Mouse (Mus musculus): ENCODE data around the gene Pom121. TPM values are rescaled to one million over a fixed set of nuclear protein-coding genes. Genes with fewer than 3 reads are reported as not detected.

Pom121 gene
- polyA plus RNA-seq, 1 experiment from 2014 or later: 27.2 TPM

DNA sequence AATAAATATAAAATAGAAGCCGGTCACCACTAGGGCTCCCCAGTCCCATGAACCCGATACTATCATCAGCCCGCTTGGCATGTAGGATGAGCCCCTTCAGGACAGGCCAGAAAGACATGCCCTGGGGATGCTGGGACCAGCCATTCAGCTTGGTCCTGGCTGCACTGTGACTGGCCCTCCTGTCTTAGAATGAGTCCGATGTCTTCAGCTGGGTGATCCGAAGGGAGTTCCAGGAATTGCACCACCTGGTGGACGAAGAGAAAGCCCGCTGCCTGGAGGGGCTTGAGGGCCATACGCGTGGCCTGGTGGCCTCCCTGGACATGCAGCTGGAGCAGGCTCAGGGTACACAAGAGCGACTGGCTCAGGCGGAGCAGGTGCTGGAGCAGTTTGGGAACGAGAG lies 30.8 kb downstream of the Pom121 start:
- Histone ChIP-seq H3K4me3 (ENCODE audit: low read depth, low read length) (no peak overlapping the region), H3K9ac (ENCODE audit: low read length) (no peak overlapping the region), H3K4me2 (ENCODE audit: low read depth, low read length, severe bottlenecking) (no peak overlapping the region), H3K36me3 (ENCODE audit: control insufficient read depth, insufficient read depth, low read length) (no peaks in the 10 kb centered on the region), H3K4me1 (replicated peaks; ENCODE audit: control insufficient read depth, insufficient read depth, low read length) (no peaks in the 10 kb centered on the region), H3K9me3 (ENCODE audit: control insufficient read depth, low read length) (no peaks in the 10 kb centered on the region), H3K27ac (ENCODE audit: low read depth, low read length) (no peak overlapping the region), H3K27me3 (ENCODE audit: control insufficient read depth, insufficient read depth, low read length) (no peaks in the 10 kb centered on the region)
- ATAC-seq (replicated peaks; ENCODE audit: low FRiP score): 0 out of 2 replicates have a peak, but pooled peaks have one; percentile 39
- DNase-seq (ENCODE audit: low spot score): peak; percentile 78
- WGBS: 32% methylated on average over 12 of the region's 12 CpGs

- Histone ChIP-seq H3K9ac (ENCODE audit: low read length) (no peak overlapping the region), H3K36me3 (ENCODE audit: control insufficient read depth, insufficient read depth, low read length) (no peaks in the 10 kb centered on the region), H3K4me2 (ENCODE audit: low read depth, low read length, severe bottlenecking) (no peak overlapping the region), H3K4me3 (ENCODE audit: low read depth, low read length) (no peak overlapping the region), H3K9me3 (ENCODE audit: control insufficient read depth, low read length) (0 out of 2 replicates have a peak, but pooled peaks cover 2% of the 10 kb centered on the region), H3K27ac (ENCODE audit: low read depth, low read length) (no peak overlapping the region), H3K4me1 (replicated peaks; ENCODE audit: control insufficient read depth, insufficient read depth, low read length) (no peaks in the 10 kb centered on the region), H3K27me3 (ENCODE audit: control insufficient read depth, insufficient read depth, low read length) (no peaks in the 10 kb centered on the region)
- WGBS: 85% methylated on average over 3 of the region's 3 CpGs
- ATAC-seq (replicated peaks; ENCODE audit: low FRiP score) (no peak), DNase-seq (ENCODE audit: low spot score) (no peak)
Observed at GRCm38 (mm10) chr5:135362572-135362971, 31.8 kb downstream of the Pom121 start.

- no peaks in the 10 kb centered on the region for H3K4me1 ChIP-seq (replicated peaks; ENCODE audit: control insufficient read depth, insufficient read depth, low read length)
- H3K27me3 ChIP-seq (ENCODE audit: control insufficient read depth, insufficient read depth, low read length): no peaks in the 10 kb centered on the region
- 0 out of 2 replicates have a peak, but pooled peaks cover 2% of the 10 kb centered on the region for H3K9me3 ChIP-seq (ENCODE audit: control insufficient read depth, low read length)
- no peak overlapping the region for H3K4me3 ChIP-seq (ENCODE audit: low read depth, low read length)
- DNase-seq (ENCODE audit: low spot score): no peak
- no peaks in the 10 kb centered on the region for H3K36me3 ChIP-seq (ENCODE audit: control insufficient read depth, insufficient read depth, low read length)
- WGBS: 89% methylated on average over 2 of the region's 2 CpGs
- ATAC-seq (replicated peaks; ENCODE audit: low FRiP score): no peak
- no peak overlapping the region for H3K4me2 ChIP-seq (ENCODE audit: low read depth, low read length, severe bottlenecking)
- no peak overlapping the region for H3K27ac ChIP-seq (ENCODE audit: low read depth, low read length)
- H3K9ac ChIP-seq (ENCODE audit: low read length): no peak overlapping the region
Observed at GRCm38 (mm10) chr5:135359772-135360171, 34.6 kb downstream of the Pom121 start.

DNA sequence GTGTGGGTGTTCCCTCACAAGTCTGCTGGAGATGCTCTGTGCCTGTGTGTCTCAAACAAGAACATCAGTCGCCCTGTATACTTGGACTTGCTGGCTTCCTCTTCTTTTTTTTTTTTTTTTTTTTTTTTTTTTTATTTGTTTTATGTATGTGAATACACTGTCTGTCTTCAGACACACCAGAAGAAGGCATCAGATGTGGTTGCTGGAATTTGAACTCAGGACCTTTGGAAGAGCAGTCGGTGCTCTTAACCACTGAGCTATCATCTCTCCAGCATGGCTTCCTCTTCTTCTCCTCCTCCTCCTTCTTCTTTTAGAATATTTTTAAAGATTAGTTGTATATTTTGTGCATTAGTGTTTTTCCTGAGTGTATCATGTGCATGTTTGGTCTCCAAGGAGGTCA lies 36.8 kb downstream of the Pom121 start:
- no peak overlapping the region for H3K9ac ChIP-seq (ENCODE audit: low read length)
- no peak overlapping the region for H3K4me3 ChIP-seq (ENCODE audit: low read depth, low read length)
- H3K4me1 ChIP-seq (replicated peaks; ENCODE audit: control insufficient read depth, insufficient read depth, low read length): no peaks in the 10 kb centered on the region
- no peak overlapping the region for H3K27ac ChIP-seq (ENCODE audit: low read depth, low read length)
- H3K4me2 ChIP-seq (ENCODE audit: low read depth, low read length, severe bottlenecking): no peak overlapping the region
- H3K36me3 ChIP-seq (ENCODE audit: control insufficient read depth, insufficient read depth, low read length): no peaks in the 10 kb centered on the region
- DNase-seq (ENCODE audit: low spot score) (no peak), ATAC-seq (replicated peaks; ENCODE audit: low FRiP score) (no peak)
- H3K9me3 ChIP-seq (ENCODE audit: control insufficient read depth, low read length): 0 out of 2 replicates have a peak, but pooled peaks cover 2% of the 10 kb centered on the region
- no peaks in the 10 kb centered on the region for H3K27me3 ChIP-seq (ENCODE audit: control insufficient read depth, insufficient read depth, low read length)
- WGBS: 96% methylated on average over 2 of the region's 2 CpGs

DNA sequence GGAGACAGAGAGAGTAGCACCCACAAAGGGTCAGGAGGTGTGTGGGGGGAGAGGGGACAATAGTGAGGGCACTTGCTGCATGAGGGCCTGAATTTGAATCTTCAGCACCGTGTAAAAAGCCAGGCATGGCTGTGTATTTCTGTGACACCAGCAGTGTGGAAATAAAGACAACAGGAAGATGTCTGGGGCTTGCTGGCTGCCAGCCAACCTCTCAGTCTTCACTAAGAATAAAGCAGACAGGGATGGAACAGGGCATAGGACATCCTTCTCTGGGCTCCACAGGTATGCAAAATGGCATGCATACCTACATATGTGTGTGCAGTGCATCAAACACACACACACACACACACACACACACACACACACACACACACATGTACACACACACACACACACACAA lies 38.3 kb downstream of the Pom121 start:
- 56% methylated on average over 1 of the region's 1 CpGs for WGBS
- DNase-seq (ENCODE audit: low spot score): no peak
- no peaks in the 10 kb centered on the region for H3K4me1 ChIP-seq (replicated peaks; ENCODE audit: control insufficient read depth, insufficient read depth, low read length)

DNA sequence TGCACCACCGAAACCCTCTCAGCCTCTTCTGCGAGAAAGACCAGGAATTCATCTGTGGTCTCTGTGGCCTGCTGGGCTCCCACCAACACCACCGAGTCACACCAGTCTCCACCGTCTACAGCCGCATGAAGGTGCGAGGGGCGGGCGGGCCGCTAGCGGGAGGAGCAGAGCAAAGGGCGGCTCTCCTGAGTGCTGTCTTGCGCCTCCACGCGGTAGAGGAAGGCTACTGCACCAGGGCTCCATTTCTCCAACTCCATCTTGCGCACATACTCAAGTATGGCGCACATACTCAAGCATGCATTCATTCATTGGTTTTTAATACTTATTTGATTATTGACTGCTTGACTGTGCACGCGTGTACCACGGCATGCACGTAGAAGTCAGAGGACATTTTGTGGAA lies 40.8 kb downstream of the Pom121 start:
- 18% methylated on average over 20 of the region's 20 CpGs for WGBS

More for the DNA sequence above, 38.3 kb downstream of the Pom121 start:
- no peak for ATAC-seq (replicated peaks; ENCODE audit: low FRiP score)
- Histone ChIP-seq H3K4me3 (ENCODE audit: low read depth, low read length) (no peak overlapping the region), H3K27me3 (ENCODE audit: control insufficient read depth, insufficient read depth, low read length) (no peaks in the 10 kb centered on the region), H3K27ac (ENCODE audit: low read depth, low read length) (no peak overlapping the region), H3K9ac (ENCODE audit: low read length) (no peak overlapping the region), H3K9me3 (ENCODE audit: control insufficient read depth, low read length) (0 out of 2 replicates have a peak, but pooled peaks cover 2% of the 10 kb centered on the region), H3K36me3 (ENCODE audit: control insufficient read depth, insufficient read depth, low read length) (no peaks in the 10 kb centered on the region), H3K4me2 (ENCODE audit: low read depth, low read length, severe bottlenecking) (no peak overlapping the region)

GRCm38 (mm10) chr5:135352995-135353394 lies 41.4 kb downstream of the Pom121 start, which contains the start of gene Trim50:
Gene Trim50 (plus strand): TSS chr5:135353295.
- DNase-seq (ENCODE audit: low spot score): no peak
- ATAC-seq (replicated peaks; ENCODE audit: low FRiP score): no peak
- peaks cover 5% of the 10 kb centered on the region; the same call in 1 of the 2 replicates for H3K9me3 ChIP-seq (ENCODE audit: control insufficient read depth, low read length)
- no peak within 1 kb of the TSS for H3K27ac ChIP-seq (ENCODE audit: low read depth, low read length)
- no peaks in the 10 kb centered on the region for H3K27me3 ChIP-seq (ENCODE audit: control insufficient read depth, insufficient read depth, low read length)
- H3K4me2 ChIP-seq (ENCODE audit: low read depth, low read length, severe bottlenecking): no peak within 1 kb of the TSS
- no peak within 1 kb of the TSS for H3K9ac ChIP-seq (ENCODE audit: low read length)
- 59% methylated on average over 9 of the region's 9 CpGs for WGBS
- H3K4me3 ChIP-seq (ENCODE audit: low read depth, low read length): no peak within 1 kb of the TSS
- H3K36me3 ChIP-seq (ENCODE audit: control insufficient read depth, insufficient read depth, low read length): no peaks in the 10 kb centered on the region
- H3K4me1 ChIP-seq (replicated peaks; ENCODE audit: control insufficient read depth, insufficient read depth, low read length): no peaks in the 10 kb centered on the region

More for the DNA sequence above, 40.8 kb downstream of the Pom121 start:
- H3K27ac ChIP-seq (ENCODE audit: low read depth, low read length): no peak overlapping the region
- H3K4me3 ChIP-seq (ENCODE audit: low read depth, low read length): no peak overlapping the region
- ATAC-seq (replicated peaks; ENCODE audit: low FRiP score) (no peak), DNase-seq (ENCODE audit: low spot score) (peak; percentile 71)
- H3K4me1 ChIP-seq (replicated peaks; ENCODE audit: control insufficient read depth, insufficient read depth, low read length): no peaks in the 10 kb centered on the region
- peaks cover 5% of the 10 kb centered on the region; the same call in 1 of the 2 replicates for H3K9me3 ChIP-seq (ENCODE audit: control insufficient read depth, low read length)
- H3K27me3 ChIP-seq (ENCODE audit: control insufficient read depth, insufficient read depth, low read length): no peaks in the 10 kb centered on the region
- no peak overlapping the region for H3K9ac ChIP-seq (ENCODE audit: low read length)
- no peak overlapping the region for H3K4me2 ChIP-seq (ENCODE audit: low read depth, low read length, severe bottlenecking)
- no peaks in the 10 kb centered on the region for H3K36me3 ChIP-seq (ENCODE audit: control insufficient read depth, insufficient read depth, low read length)

DNA sequence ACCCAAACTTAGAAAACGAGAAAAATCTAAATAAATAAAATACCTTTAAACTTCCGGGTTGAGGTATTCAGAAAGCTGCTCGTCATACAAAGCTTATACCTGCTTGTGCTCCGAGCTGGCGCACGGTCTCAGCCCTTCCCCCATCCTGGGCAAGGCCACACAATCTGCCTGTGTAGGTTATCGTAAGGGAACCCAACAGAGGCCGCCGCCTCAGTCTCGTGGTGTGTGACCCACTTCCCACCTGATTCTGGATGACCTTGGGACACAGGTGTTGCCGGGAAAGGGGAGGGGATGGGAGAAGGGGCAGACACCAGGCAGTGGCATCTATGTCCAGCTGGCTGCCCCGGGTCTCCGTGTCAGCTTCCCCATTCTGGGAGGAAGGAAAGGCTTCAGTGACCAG lies 42.7 kb downstream of the Pom121 start:
- no peaks in the 10 kb centered on the region for H3K36me3 ChIP-seq (ENCODE audit: control insufficient read depth, insufficient read depth, low read length)
- H3K4me2 ChIP-seq (ENCODE audit: low read depth, low read length, severe bottlenecking): no peak overlapping the region
- H3K9me3 ChIP-seq (ENCODE audit: control insufficient read depth, low read length): peaks cover 3% of the 10 kb centered on the region; the same call in 1 of the 2 replicates
- H3K9ac ChIP-seq (ENCODE audit: low read length): no peak overlapping the region
- 87% methylated on average over 13 of the region's 13 CpGs for WGBS
- DNase-seq (ENCODE audit: low spot score) (no peak), ATAC-seq (replicated peaks; ENCODE audit: low FRiP score) (no peak)
- H3K27me3 ChIP-seq (ENCODE audit: control insufficient read depth, insufficient read depth, low read length): no peaks in the 10 kb centered on the region
- H3K27ac ChIP-seq (ENCODE audit: low read depth, low read length): no peak overlapping the region
- no peaks in the 10 kb centered on the region for H3K4me1 ChIP-seq (replicated peaks; ENCODE audit: control insufficient read depth, insufficient read depth, low read length)
- no peak overlapping the region for H3K4me3 ChIP-seq (ENCODE audit: low read depth, low read length)

GRCm38 (mm10) chr5:135349862-135350261 lies 44.5 kb downstream of the Pom121 start, which contains the start of gene Fkbp6:
Gene Fkbp6 (minus strand): TSS chr5:135350044.
- Histone ChIP-seq H3K27me3 (ENCODE audit: control insufficient read depth, insufficient read depth, low read length) (no peaks in the 10 kb centered on the region), H3K9ac (ENCODE audit: low read length) (no peak within 1 kb of the TSS), H3K9me3 (ENCODE audit: control insufficient read depth, low read length) (peaks cover 3% of the 10 kb centered on the region; the same call in 1 of the 2 replicates), H3K4me1 (replicated peaks; ENCODE audit: control insufficient read depth, insufficient read depth, low read length) (no peaks in the 10 kb centered on the region), H3K36me3 (ENCODE audit: control insufficient read depth, insufficient read depth, low read length) (no peaks in the 10 kb centered on the region), H3K4me2 (ENCODE audit: low read depth, low read length, severe bottlenecking) (no peak within 1 kb of the TSS), H3K27ac (ENCODE audit: low read depth, low read length) (no peak within 1 kb of the TSS), H3K4me3 (ENCODE audit: low read depth, low read length) (no peak within 1 kb of the TSS)
- DNase-seq (ENCODE audit: low spot score): no peak
- no peak for ATAC-seq (replicated peaks; ENCODE audit: low FRiP score)
- 91% methylated on average over 35 of the region's 35 CpGs for WGBS
